Mouse (Mus musculus): ENCODE measurements at regions not wholly inside any gene's neighbourhood (a gene's known extent, or its start where the extent isn't known, plus 50 kb on each side); places are given as distances from the start of the nearest gene placed in this dataset.
"Not testable (repeated sequence)": the region's sequence is repeated elsewhere in the genome, so short reads cannot be mapped to it uniquely, and the experiment has no call there.

DNA sequence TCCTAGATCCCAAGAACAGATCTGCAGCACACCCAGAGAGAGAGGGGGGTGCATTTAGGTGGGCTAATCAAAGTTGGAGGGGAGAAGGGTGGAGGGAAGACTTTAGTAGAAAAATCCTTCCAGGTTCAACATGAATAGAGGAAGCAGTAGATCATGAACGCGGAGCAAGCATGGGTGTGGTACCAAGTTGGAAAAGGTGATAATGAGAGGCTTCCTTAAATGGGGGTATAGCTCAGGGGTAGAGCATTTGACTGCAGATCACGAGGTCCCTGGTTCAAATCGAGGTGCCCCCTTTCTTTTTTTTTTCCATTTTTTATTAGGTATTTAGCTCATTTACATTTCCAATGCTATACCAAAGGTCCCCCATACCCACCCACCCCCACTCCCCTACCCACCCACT is 54.0 kb upstream of the Krba1 start:
- not testable (repeated sequence) for DNase-seq

- not testable (repeated sequence) for DNase-seq
Observed at GRCm38 (mm10) chr6:48336964-48337363, 58.4 kb upstream of the Krba1 start.

DNA sequence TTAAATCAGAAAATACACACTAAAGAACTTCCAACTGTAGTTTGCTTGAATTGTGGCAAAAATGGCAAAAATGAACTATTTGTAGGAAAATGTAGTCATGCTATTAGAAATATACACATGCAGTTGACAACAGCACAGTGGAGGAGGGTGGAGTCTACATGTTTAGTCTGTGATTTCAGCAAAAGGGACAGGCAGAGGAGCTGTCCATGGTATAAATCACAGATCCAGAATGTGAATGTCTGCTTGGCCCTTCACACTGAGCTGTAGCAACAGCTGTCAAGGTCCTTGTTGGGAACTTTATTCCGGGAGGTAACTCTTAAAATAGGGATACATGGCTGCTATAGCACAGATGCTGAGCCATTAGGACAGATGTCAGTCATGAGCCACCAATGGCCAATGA is 107.4 kb upstream of the Krba1 start:
- DNase-seq, result no peak

- not testable (repeated sequence) for DNase-seq
Observed at GRCm38 (mm10) chr6:48279646-48280045, 115.7 kb upstream of the Krba1 start.

DNA sequence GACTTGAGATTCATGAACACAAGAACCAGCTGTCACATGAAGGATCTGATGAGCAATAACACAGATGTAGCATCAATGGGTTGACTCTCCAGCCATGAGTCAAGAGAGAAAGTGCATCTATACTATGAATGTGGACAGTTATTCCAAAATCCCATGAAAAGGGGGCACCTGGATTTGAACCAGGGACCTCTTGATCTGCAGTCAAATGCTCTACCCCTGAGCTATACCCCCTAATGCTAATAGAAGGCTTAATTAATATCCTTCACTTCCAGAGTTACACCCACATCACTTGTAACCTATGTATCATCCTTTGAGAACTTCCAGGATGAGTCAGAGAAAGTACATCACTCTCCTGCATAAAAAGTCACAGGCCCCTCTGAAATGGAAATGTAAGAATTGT is 133.8 kb upstream of the Krba1 start:
- not testable (repeated sequence) for DNase-seq

- DNase-seq, result not testable (repeated sequence)
Observed at GRCm38 (mm10) chr6:48252989-48253388, 142.4 kb upstream of the Krba1 start.

DNA sequence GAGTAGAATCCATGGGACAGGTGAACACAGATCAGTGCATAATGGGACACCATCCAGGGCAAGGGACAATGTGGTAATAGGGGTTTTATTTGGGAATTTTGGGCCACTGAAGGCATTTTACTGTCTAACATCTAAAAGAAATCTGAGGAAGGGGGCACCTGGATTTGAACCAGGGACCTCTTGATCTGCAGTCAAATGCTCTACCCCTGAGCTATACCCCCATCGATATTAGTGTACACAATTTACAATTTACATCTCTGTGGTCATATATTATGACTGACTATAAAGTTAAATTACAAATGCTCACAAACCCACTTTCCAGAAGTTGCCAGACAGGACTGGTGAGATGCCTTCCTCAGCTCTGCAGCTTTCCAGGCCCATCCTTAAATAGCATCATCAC is 143.4 kb upstream of the Krba1 start:
- DNase-seq, result no peak

DNA sequence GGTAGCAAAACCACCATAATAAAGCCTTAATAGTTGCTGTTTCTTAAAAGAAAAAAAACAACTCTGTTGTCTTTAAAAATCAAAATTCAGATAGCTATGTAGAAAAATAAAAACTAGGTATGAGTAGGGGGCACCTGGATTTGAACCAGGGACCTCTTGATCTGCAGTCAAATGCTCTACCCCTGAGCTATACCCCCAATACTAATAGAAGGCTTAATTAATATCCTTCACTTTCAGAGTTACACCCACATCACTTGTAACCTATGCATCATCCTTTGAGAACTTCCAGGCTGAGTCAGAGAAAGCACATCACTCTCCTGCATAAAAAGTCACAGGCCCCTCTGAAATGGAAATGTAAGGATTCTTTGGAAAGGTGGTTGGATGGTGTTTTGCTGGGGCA is 151.2 kb upstream of the Krba1 start:
- not testable (repeated sequence) for DNase-seq

DNA sequence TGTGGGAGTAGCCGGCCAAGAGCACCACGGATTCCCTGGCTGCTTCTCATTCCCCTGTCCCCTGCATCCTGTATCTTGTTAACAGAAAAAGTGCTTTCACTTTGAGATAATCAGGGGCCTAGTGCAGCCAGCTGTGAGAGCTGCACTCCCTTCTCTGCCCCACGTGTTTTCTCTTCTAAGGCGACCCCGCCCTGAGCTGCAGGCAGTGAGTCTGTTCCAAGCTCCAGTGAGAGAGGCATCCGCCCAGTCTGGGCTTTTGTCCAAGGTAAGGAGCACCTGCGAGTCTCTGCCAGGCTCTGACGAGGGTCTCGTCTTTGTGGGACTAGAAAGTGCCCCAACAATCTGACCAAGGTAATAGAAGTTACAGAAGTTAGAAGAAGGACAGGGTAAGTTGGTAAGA is 141.0 kb upstream of the Zfp746 start:
- peak; percentile 32 for DNase-seq

- no peak for DNase-seq
Observed at GRCm38 (mm10) chr6:48224206-48224605, 137.8 kb upstream of the Zfp746 start.

- no peak for DNase-seq
Observed at GRCm38 (mm10) chr6:48222971-48223370, 136.6 kb upstream of the Zfp746 start.

GRCm38 (mm10) chr6:48221806-48222205 is 135.4 kb upstream of the Zfp746 start:
- not testable (repeated sequence) for DNase-seq

GRCm38 (mm10) chr6:48215212-48215611 is 128.8 kb upstream of the Zfp746 start:
- no peak for DNase-seq

DNA sequence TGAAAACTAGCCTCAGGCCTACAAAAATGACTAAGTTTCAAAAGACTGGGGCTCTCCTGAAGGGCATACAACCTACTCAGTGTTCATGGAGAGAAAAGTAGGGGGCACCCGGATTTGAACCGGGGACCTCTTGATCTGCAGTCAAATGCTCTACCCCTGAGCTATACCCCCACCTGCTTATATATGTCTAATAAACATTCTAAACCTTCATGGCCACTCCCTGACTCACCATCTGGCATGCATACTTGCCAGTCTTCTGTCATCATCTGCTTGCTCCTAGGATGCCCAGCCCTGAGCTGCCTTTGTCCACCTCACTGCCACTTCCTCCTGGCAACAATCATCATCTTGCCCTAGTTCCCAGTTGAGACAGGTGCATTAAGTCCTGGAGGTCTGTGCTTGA is 123.3 kb upstream of the Zfp746 start:
- no peak for DNase-seq

GRCm38 (mm10) chr6:48209103-48209502 is 122.7 kb upstream of the Zfp746 start:
- no peak for DNase-seq

DNA sequence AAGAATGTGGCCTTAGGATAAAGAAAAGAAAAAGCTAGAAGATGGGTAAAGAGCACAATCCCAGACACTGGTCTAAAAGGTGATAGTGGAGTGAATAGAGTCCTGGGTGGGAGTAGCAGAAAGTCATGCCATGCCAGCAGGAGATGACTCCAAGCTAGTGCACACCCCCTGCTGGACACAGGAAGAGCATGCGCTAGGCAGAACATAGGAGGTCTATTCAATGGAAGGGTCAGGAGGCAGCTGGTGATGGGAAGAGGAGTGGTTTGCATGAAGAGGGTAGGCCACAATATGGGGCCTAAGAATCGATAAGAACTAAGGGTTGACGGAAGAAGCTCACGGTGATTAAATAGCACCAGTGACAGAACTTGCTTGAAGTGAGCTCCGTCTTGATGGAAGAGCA is 119.3 kb upstream of the Zfp746 start:
- no peak for DNase-seq

- DNase-seq, result no peak
Observed at GRCm38 (mm10) chr6:48199951-48200350, 113.6 kb upstream of the Zfp746 start.

DNA sequence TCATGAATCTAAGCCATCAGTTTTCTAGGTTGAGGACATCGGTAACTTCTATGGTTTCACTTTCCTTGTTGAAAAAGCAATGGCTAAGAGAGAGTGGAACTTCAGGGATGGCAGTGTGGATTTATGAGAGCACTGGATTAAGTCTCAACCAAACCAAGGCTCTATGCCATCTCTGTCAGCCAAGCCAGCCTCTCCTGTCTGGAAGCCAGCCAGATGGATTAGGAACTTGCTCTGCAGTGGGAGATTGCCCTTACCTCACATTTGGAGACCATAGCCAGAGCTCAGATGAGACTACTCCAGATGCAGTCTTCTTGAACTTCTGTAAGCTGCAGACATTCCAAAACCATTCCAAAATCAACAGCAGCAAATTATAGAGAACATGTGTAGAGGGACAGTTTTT is 112.4 kb upstream of the Zfp746 start:
- DNase-seq, result no peak

- no peak for DNase-seq
Observed at GRCm38 (mm10) chr6:48197696-48198378, 111.4 kb upstream of the Zfp746 start.

- DNase-seq, result not testable (repeated sequence)
Observed at GRCm38 (mm10) chr6:48188363-48188762, 102.0 kb upstream of the Zfp746 start.

GRCm38 (mm10) chr6:48185311-48185710 is 98.9 kb upstream of the Zfp746 start:
- no peak for DNase-seq

DNA sequence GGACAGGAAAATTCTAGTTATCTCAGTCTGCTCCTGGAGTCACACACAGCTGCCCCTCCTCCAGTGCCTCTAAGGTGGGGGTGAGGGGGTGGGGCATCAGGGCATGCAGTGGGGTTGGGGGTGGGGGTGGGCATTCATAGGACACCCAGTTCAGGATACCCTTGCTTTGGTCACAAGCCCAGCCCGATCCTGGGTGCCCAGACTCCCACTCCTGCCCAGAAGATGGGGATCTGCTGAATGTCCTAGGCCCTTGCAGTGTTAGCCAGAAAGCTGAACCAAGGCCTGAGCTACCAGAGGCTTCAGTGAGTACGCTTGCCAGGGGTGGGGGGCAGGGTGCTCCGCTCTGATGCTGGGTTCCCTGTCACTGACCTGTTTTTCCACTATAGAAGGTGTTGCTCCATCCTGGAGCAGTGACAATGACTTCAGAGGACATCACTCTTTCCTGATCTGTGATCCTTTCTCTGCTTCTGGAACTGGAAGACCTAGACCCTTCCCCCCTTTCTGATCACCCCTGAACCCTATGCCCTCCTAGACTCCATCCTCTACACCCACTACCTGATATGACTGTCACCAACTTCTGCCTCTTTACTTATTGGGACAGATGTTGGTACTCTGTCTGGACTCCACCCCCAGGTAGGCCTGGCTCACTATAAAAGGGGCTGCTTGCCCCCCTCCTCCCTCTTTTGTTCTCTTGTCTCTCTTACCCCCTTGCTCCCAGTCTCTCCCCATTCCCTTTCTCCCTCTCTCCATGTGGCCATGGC is 92.1 kb upstream of the Zfp746 start:
- no peak for DNase-seq

- peak; percentile 80 for DNase-seq
Observed at GRCm38 (mm10) chr6:48177936-48178335, 91.5 kb upstream of the Zfp746 start.

DNA sequence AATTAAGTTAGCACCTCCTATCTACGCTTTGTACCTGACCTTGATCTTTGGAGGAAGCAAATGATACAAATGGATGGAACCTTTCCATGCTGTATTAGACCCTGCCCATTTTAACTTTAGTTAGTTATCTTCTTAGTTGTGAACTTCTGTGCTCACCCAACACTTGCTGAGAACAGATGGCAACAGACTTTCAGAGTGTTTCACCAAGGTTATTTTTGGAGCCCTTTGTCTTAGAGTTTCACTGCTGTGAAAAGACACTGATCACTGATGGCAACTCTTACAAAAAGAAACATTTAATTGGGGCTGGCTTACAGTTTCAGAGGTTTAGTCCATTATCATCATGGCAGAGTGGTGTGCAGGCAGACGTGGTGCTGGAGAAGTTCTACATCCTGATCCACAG is 88.8 kb upstream of the Zfp746 start:
- no peak for DNase-seq

All from lung, postnatal 36 days (tissue).